Mouse (Mus musculus) stomach, embryonic 14.5 days (tissue): Measurements from ENCODE around the gene Atf7. TPM values are rescaled to one million over a fixed set of nuclear protein-coding genes. Genes with fewer than 3 reads are reported as not detected.
"Not testable (repeated sequence)": the region's sequence is repeated elsewhere in the genome, so short reads cannot be mapped to it uniquely, and the experiment has no call there.

Experiments used
- ATAC-seq: fragments of 200-750 bp; cut with Nextera tagmentation; 2 replicates; pipeline ENCODE4 v1.8.0; 2017; ENCODE audit warnings: low read depth, moderate TSS enrichment; ENCODE audit not compliant: insufficient number of reproducible peaks, insufficient read depth, low FRiP score
- H3K27ac ChIP-seq: fragments of 300-500 bp; sonication (generic); 2 replicates; pipeline ENCODE4 v1.5.1; 2014; ENCODE audit warnings: mild to moderate bottlenecking, low read length, moderate library complexity, mixed read lengths
- H3K27me3 ChIP-seq: fragments of 300-500 bp; sonication (generic); 2 replicates; pipeline ENCODE4 v1.6.1; 2014; ENCODE audit warnings: low read length, control low read depth, mixed read lengths; ENCODE audit not compliant: control insufficient read depth, insufficient read depth
- H3K36me3 ChIP-seq: fragments of 300-500 bp; sonication (generic); 2 replicates; pipeline ENCODE4 v1.6.1; 2014; ENCODE audit warnings: mild to moderate bottlenecking, control low read depth, low read length, moderate library complexity, mixed read lengths; ENCODE audit not compliant: control insufficient read depth, insufficient read depth
- H3K4me1 ChIP-seq: fragments of 300-500 bp; sonication (generic); 2 replicates; pipeline ENCODE4 v1.6.1; 2014; ENCODE audit warnings: low read length, control low read depth, mixed read lengths; ENCODE audit not compliant: control insufficient read depth, insufficient read depth
- H3K4me2 ChIP-seq: fragments of 300-500 bp; sonication (generic); replicated peaks from 2 replicates; pipeline ENCODE4 v1.6.1; 2014; ENCODE audit warnings: low read depth, low read length, control low read depth
- H3K4me3 ChIP-seq: fragments of 300-500 bp; sonication (generic); 2 replicates; pipeline ENCODE4 v1.5.1; 2014; ENCODE audit warnings: low read depth, low read length, control low read depth
- H3K9ac ChIP-seq: fragments of 300-500 bp; sonication (generic); replicated peaks from 2 replicates; pipeline ENCODE4 v1.6.1; 2014; ENCODE audit warnings: low read depth, mild to moderate bottlenecking, control low read depth, low read length, moderate library complexity, mixed read lengths
- H3K9me3 ChIP-seq: fragments of 300-500 bp; sonication (generic); 2 replicates; pipeline ENCODE4 v1.6.1; 2016; ENCODE audit warnings: low read depth, low read length, control low read depth; ENCODE audit not compliant: control insufficient read depth
- WGBS: fragments of 180-500 bp; shearing (Covaris S2); extraction: QIAGEN DNeasy Blood & Tissue Kit; methylation state at CpG from one replicate; pipeline ENCODE4 v1.1.7; 2014; 5-methylcytosine and 5-hydroxymethylcytosine counted together
- polyA plus RNA-seq: library from polyadenylated mRNA; unstranded; fragments of >200 nt; fragmentation: Nextera tagmentation; extraction: Ambion mirVana; gene quantifications from 2 replicates; pipeline ENCODE4 v1.2.1, GENCODE M21; 2014

Atf7 gene
- polyA plus RNA-seq, 1 experiment from 2014 or later: 48.9 TPM

DNA sequence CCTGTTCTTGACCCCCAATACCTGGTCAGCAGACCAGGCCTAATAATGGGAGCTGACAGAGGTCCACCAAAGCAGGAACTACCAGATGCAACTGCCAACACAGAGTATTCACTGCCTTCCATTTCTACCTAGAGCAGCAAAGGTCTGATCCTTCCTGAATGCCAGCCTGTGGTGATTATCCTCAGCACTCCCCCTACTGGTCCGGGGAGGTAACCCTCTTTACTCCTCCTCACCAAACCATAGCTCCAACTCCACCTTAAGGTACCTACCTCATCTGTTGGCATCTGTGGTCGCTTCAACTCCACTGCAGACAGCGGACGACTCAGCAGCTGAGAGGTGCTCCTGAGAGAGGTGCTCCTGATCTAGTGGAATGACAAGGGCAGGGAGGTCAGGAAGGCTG is 40.2 kb upstream of the Atf7 start:
- Histone ChIP-seq H3K27me3 (no peaks in the 10 kb centered on the region), H3K9me3 (no peaks in the 10 kb centered on the region), H3K27ac (no peak overlapping the region), H3K4me3 (no peak overlapping the region), H3K36me3 (peaks cover 66% of the 10 kb centered on the region), H3K4me1 (0 out of 2 replicates have a peak, but pooled peaks cover 3% of the 10 kb centered on the region), H3K9ac (no peak overlapping the region), H3K4me2 (no peak overlapping the region)
- WGBS: 42% methylated on average over 4 of the region's 4 CpGs
- ATAC-seq: no peak; the same call in 1 of the 2 replicates

DNA sequence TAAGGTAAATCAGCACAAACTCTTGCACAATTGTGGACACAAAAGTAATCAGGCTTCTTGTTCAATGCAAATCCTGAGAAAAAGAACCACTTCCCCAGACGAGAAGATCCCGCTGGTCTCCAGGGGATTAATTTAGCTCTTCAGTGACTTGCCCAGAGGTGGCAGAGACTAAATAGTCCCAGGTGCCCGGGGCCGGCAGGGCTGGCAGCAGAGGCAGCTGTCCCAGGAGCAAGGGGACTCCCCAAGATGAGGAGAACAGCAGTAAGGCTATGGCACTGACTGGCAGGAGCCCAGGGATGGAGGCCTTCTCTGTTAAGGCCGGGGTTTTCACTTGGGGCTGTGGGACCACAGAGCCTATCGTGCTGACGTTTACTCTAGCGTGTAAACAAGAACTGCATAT is 38.6 kb upstream of the Atf7 start:
- Histone ChIP-seq H3K27me3 (no peaks in the 10 kb centered on the region), H3K4me1 (no peaks in the 10 kb centered on the region), H3K4me2 (no peak overlapping the region), H3K9ac (no peak overlapping the region), H3K9me3 (no peaks in the 10 kb centered on the region), H3K4me3 (no peak overlapping the region), H3K27ac (no peak overlapping the region), H3K36me3 (peaks cover 67% of the 10 kb centered on the region)
- ATAC-seq: no peak
- WGBS: 85% methylated on average over 8 of the region's 8 CpGs

DNA sequence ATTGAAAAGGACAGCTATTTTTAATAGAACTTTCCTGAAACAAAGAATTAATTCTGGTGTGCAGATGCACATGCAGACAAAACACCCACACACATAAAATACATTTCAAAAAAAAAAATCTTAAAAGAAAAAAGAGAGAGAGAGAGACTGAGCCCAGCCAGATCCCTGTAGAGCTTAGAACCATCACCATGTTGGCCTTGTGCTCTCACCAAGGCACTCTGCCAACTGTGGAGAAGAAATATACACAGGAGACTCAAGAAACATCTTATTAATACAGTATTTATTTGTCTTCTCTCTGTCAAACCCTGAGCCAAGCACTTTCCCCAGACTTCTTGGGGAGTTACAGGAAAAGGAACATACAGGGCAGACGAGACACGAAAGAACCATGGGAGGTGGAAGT is 37.3 kb upstream of the Atf7 start:
- no CpG with 5 or more reads among the region's 2 CpGs for WGBS
- not testable (repeated sequence) for H3K9ac ChIP-seq, H3K4me3 ChIP-seq, H3K4me1 ChIP-seq, H3K27ac ChIP-seq, H3K9me3 ChIP-seq, H3K27me3 ChIP-seq, ATAC-seq, H3K4me2 ChIP-seq
- peaks cover 62% of the 10 kb centered on the region for H3K36me3 ChIP-seq

DNA sequence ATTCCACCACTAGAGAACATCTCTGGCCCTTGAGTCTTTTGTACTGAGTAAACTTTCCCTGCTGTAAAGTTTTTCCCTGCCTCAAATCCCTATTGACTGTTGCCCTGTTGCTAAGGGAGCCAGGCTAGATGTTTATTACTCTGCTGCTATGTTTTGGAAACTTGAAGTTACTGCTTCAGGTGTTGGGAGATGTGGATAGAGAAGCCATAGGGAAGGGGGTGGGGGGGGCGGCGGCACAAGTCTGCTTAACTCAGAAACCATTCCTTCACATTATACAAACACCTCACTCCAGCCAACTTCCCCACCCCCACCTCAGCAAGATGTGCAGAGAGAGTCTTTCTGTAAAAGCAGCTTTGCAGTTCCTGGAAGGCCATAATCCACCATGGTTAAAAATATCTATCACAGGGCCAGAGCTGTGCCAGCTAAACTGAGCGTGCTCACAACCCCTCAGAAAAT is 32.7 kb upstream of the Atf7 start:
- peak overlapping the region; percentile 88 for H3K27ac ChIP-seq
- ATAC-seq: no peak
- no peaks in the 10 kb centered on the region for H3K9me3 ChIP-seq
- no peak overlapping the region for H3K4me3 ChIP-seq
- H3K9ac ChIP-seq: no peak overlapping the region
- WGBS: 43% methylated on average over 3 of the region's 3 CpGs
- H3K27me3 ChIP-seq: no peaks in the 10 kb centered on the region
- H3K4me2 ChIP-seq: no peak overlapping the region
- peaks cover 20% of the 10 kb centered on the region for H3K36me3 ChIP-seq
- peaks cover 20% of the 10 kb centered on the region for H3K4me1 ChIP-seq

DNA sequence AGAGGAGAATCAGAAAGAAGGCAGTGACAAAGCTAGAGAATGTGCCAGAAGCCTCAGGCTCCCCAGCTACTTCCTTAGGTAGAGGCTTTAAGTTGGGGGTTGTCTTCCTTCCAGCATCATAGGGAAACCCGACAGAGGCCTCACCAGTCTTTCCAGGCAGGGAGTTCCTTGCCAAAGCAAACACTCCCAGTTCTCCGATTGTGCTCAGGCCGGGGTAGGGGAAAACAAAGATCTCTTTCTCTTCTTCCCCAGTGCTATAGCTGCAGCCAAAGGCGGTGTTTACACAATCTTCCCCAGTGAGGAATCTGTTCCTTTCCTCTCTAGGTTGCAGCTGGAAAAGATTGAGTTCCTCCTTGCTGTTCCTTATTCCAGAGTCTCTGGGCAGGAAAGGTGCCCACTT is 31.4 kb upstream of the Atf7 start:
- Histone ChIP-seq H3K36me3 (peaks cover 9% of the 10 kb centered on the region), H3K9me3 (no peaks in the 10 kb centered on the region), H3K4me2 (no peak overlapping the region), H3K4me3 (no peak overlapping the region), H3K27me3 (no peaks in the 10 kb centered on the region), H3K9ac (no peak overlapping the region), H3K27ac (peak overlapping the region; percentile 88), H3K4me1 (peaks cover 20% of the 10 kb centered on the region)
- WGBS: 12% methylated on average over 4 of the region's 4 CpGs
- peak; percentile 89 for ATAC-seq

DNA sequence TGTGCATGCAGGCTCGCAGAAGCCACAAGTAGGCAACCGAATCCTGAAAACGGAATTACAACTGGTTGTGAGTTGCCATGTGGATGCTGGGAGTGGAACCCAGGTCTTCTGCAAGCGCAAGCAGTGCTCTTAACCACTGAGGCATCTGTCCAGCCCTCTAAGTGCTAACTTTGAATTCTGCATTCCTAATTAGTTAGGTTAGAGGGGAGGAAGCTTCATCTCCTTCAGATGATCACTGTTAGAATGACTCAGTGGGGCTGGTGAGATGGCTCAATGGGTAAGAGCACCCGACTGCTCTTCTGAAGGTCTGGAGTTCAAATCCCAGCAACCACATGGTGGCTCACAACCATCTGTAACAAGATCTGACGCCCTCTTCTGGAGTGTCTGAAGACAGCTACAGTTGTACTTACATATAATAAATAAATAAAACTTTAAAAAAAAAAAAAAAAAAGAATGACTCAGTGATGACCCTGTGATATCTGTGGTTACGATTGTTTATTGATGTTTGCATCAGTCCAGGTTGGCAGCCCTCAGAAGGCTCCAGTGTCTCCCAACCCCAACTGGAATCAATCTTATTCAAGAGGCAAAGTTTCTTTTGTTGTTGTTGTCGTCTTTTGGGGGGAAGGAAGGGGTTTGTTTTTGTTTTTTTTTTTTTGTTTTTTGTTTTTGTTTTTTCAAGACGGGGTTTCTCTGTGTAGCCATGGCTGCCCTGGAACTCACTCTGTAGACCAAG is 26.8 kb upstream of the Atf7 start:
- ATAC-seq, H3K27me3 ChIP-seq, H3K4me2 ChIP-seq, H3K36me3 ChIP-seq, H3K4me3 ChIP-seq, H3K4me1 ChIP-seq, H3K9me3 ChIP-seq, H3K9ac ChIP-seq, H3K27ac ChIP-seq: not testable (repeated sequence)
- WGBS: 86% methylated on average over 8 of the region's 9 CpGs

DNA sequence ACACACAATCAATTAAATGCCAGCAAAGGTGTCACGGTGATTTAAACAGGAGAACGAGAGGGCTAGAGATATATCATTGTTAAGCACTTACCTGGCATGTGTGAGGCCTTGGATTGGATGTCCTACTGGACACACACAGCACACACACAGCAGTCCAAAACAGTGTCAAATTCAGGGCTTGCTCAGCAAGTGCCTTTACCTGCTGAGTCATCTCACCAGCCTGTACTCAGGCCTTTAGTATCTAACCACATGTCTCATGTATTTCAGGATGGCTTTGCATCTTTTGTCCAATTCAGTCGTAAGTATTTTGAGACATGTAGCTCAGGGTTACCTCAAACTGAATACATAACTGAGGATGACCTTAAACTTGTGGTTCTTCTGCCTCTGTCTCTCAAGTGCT is 25.8 kb upstream of the Atf7 start:
- H3K9ac ChIP-seq: no peak overlapping the region
- no peak for ATAC-seq
- H3K27me3 ChIP-seq: no peaks in the 10 kb centered on the region
- no peak overlapping the region for H3K4me2 ChIP-seq
- WGBS: 47% methylated on average over 3 of the region's 3 CpGs
- H3K27ac ChIP-seq: no peak overlapping the region
- no peak overlapping the region for H3K4me3 ChIP-seq
- no peaks in the 10 kb centered on the region for H3K9me3 ChIP-seq
- peaks cover 3% of the 10 kb centered on the region for H3K4me1 ChIP-seq
- no peaks in the 10 kb centered on the region for H3K36me3 ChIP-seq

DNA sequence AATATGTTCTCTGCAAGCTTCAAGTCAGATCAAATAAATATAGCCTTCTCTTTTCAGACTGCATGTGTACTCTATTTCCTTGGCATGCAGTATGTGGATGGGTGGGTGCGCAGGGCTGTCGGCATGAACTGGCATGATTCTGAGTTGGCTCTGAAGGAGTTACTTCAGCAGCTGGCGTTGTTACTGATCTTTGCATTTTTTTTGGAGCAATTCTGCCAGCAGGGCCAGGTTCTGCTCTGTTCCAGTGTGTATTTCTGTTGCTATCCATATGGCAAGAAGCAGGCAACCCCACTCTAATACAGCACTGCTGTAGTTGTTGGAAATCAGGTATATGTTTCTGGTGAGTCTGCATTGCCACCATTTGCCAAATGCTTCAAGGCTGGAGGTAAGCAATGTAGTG is 10.6 kb upstream of the Atf7 start:
- 88% methylated on average over 3 of the region's 3 CpGs for WGBS
- Histone ChIP-seq H3K4me3 (no peak overlapping the region), H3K9ac (no peak overlapping the region)

DNA sequence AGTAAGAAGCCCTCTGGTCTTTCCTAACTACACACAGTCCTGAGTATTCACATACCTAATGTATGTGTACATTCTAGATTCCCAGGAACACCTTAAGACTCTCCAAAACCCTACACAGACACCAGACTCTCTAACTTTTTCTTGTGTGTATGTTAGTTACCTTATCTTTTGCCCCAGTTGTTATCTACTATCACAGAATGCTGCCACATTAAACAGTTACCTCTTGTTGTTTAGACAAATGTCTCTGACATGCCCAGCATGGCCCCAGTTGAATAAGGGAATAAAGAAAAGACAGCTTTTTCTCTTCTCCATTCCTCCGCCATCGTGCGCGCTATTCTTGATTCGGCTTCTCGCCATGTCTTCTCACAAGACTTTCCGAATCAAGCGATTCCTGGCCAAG is 9.4 kb upstream of the Atf7 start:
- no peak overlapping the region for H3K4me3 ChIP-seq
- WGBS: 92% methylated on average over 8 of the region's 8 CpGs
- no peak for ATAC-seq
- H3K36me3 ChIP-seq: no peaks in the 10 kb centered on the region
- no peak overlapping the region for H3K27ac ChIP-seq
- no peaks in the 10 kb centered on the region for H3K4me1 ChIP-seq
- H3K27me3 ChIP-seq: no peaks in the 10 kb centered on the region
- H3K4me2 ChIP-seq: no peak overlapping the region
- no peaks in the 10 kb centered on the region for H3K9me3 ChIP-seq
- no peak overlapping the region for H3K9ac ChIP-seq

More for the DNA sequence above, 10.6 kb upstream of the Atf7 start:
- no peaks in the 10 kb centered on the region for H3K36me3 ChIP-seq
- no peak for ATAC-seq
- no peak overlapping the region for H3K4me2 ChIP-seq
- no peaks in the 10 kb centered on the region for H3K4me1 ChIP-seq
- no peaks in the 10 kb centered on the region for H3K27me3 ChIP-seq
- no peak overlapping the region for H3K27ac ChIP-seq
- H3K9me3 ChIP-seq: no peaks in the 10 kb centered on the region
